Comparison of ENCODE assay signal across 28 mouse cellular contexts in the genomic region with DNA sequence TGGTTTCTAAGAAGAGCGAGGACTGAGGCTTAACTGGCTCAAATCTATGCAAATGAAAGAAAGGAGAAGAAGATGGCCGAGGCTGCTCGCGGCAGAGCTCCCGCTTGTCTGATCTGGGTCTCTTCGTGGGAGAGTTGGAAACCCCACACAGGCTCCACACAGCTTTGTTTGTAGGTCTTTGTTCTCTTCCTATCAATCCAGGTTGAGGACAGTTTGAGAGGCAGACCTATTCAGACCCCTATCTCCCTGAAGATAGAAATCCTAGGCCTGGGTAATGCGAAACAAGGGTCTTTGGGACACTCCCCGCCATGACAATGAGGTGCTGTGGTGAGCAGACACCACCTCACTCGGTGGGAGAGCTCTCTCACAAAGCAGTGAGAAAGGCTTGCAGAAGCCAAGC. TPM values are rescaled to one million over a fixed set of nuclear protein-coding genes. Genes with fewer than 3 reads are reported as not detected.
"Had no signal": no experiment of that assay in that cellular context is flagged by ENCODE, and none has a peak within 500 bp of the region (broad histone marks: within the 10 kb centered on the region; RNA-seq: fewer than 3 reads in every experiment).

No protein-coding gene starts in this region.

- H3K4me2 ChIP-seq: liver, embryonic 13.5 days; neural tube, embryonic 12.5 days; neural tube, embryonic 15.5 days; stomach, embryonic 15.5 days had no signal

- H3K4me3 ChIP-seq: layer of hippocampus, adult 2 months; liver, embryonic 13.5 days; neural tube, embryonic 12.5 days; neural tube, embryonic 15.5 days; stomach, embryonic 15.5 days had no signal

- H3K27me3 ChIP-seq: neural tube, embryonic 12.5 days; neural tube, embryonic 15.5 days; stomach, embryonic 15.5 days had no signal

- H3K27ac ChIP-seq: kidney, postnatal 0 days; layer of hippocampus, adult 2 months; liver, embryonic 13.5 days; macrophage; neural tube, embryonic 12.5 days; neural tube, embryonic 15.5 days; stomach, embryonic 15.5 days had no signal

- H3K36me3 ChIP-seq: liver, embryonic 13.5 days; neural tube, embryonic 12.5 days; neural tube, embryonic 15.5 days; stomach, embryonic 15.5 days had no signal

- H3K9me3 ChIP-seq: liver, embryonic 13.5 days; neural tube, embryonic 12.5 days; neural tube, embryonic 15.5 days; stomach, embryonic 15.5 days had no signal

- H3K4me1 ChIP-seq: neural tube, embryonic 12.5 days; neural tube, embryonic 15.5 days had no signal

- H3K9ac ChIP-seq: liver, embryonic 13.5 days; neural tube, embryonic 12.5 days; neural tube, embryonic 15.5 days; stomach, embryonic 15.5 days had no signal

- DNase-seq: kidney, adult 2 months; kidney, postnatal 25 days; layer of hippocampus, adult 9-11 months; liver, embryonic 13.5 days; lung, adult 2 months; midbrain, embryonic 14.5 days; right cerebral cortex, adult 18-20 months; right cerebral cortex, postnatal 14 days; right cerebral cortex, postnatal 4 days; spleen, adult 18-20 months; thymus, postnatal 25 days had no signal

RNA-seq across cellular contexts. Expression of a gene that starts 34.7 kb away (rescaled TPM):
- total RNA-seq: layer of hippocampus, adult 2 months; layer of hippocampus, postnatal 25 days; left cerebral cortex, adult 18-20 months; left cerebral cortex, postnatal 10 days; left cerebral cortex, postnatal 36 days; liver, adult 2 months; megakaryocyte, adult 5-6 weeks; midbrain, postnatal 0 days had no signal
- polyA plus RNA-seq: large intestine, adult 2 months; limb, embryonic 11.5 days; liver, adult 2 months; liver, embryonic 13.5 days; liver, embryonic 16.5 days; lung, adult 2 months; lung, embryonic 16.5 days; macrophage; neural tube, embryonic 15.5 days had no signal

RNA-seq across cellular contexts. Expression of a gene that starts 34.9 kb away (rescaled TPM):
- total RNA-seq: megakaryocyte, adult 5-6 weeks had no signal
- polyA plus RNA-seq: macrophage; midbrain, embryonic 14.5 days had no signal
